Mouse (Mus musculus) right cerebral cortex, postnatal 36 days (tissue): ENCODE measurements around the gene Atp6v0a1.

Experiments
- DNase-seq, 2 experiments: peaks; one replicate each; pipeline ENCODE4 v3.0.0; 2022; ENCODE audit warnings: low spot score in 2 of 2, mixed read lengths in 1 of 2

Gene Atp6v0a1

GRCm38 (mm10) chr11:101009046-101009887 lies at the start of gene Atp6v0a1:
Atp6v0a1 (plus strand) TSS chr11:101009452.
- DNase-seq: peak; percentile 96 to 98

- DNase-seq: no peak
Measured at GRCm38 (mm10) chr11:100959464-100959810, 49.8 kb upstream of the Atp6v0a1 start.

- DNase-seq: no peak
Measured at GRCm38 (mm10) chr11:100959826-100960225, 49.4 kb upstream of the Atp6v0a1 start.

GRCm38 (mm10) chr11:100960540-100960939 lies 48.7 kb upstream of the Atp6v0a1 start:
- no peak for DNase-seq

- no peak for DNase-seq
Measured at GRCm38 (mm10) chr11:100962371-100962911, 46.8 kb upstream of the Atp6v0a1 start.

GRCm38 (mm10) chr11:100963647-100964046 lies 45.6 kb upstream of the Atp6v0a1 start:
- DNase-seq: no peak

GRCm38 (mm10) chr11:100964180-100964579 lies 45.1 kb upstream of the Atp6v0a1 start:
- DNase-seq: no peak

GRCm38 (mm10) chr11:100964901-100965542 lies 44.2 kb upstream of the Atp6v0a1 start:
- DNase-seq: no peak

- DNase-seq: no peak
Measured at GRCm38 (mm10) chr11:100965760-100966159, 43.5 kb upstream of the Atp6v0a1 start.

GRCm38 (mm10) chr11:100967376-100967775 lies 41.9 kb upstream of the Atp6v0a1 start:
- DNase-seq: no peak

GRCm38 (mm10) chr11:100967881-100968420 lies 41.3 kb upstream of the Atp6v0a1 start:
- DNase-seq: no peak

- no peak for DNase-seq
Measured at GRCm38 (mm10) chr11:100968501-100968900, 40.8 kb upstream of the Atp6v0a1 start.

- no peak for DNase-seq
Measured at GRCm38 (mm10) chr11:100969189-100969743, 40.0 kb upstream of the Atp6v0a1 start.

GRCm38 (mm10) chr11:100969744-100970556 lies 39.3 kb upstream of the Atp6v0a1 start:
- DNase-seq: no peak

GRCm38 (mm10) chr11:100970557-100970937 lies 38.7 kb upstream of the Atp6v0a1 start, which contains the start of gene Cavin1:
Cavin1 (minus strand) TSS chr11:100970887.
- peak in 1 of 2 experiments; percentile 34 for DNase-seq

GRCm38 (mm10) chr11:100971455-100971854 lies 37.8 kb upstream of the Atp6v0a1 start:
- DNase-seq: no peak

- no peak for DNase-seq
Measured at GRCm38 (mm10) chr11:100973245-100973644, 36.0 kb upstream of the Atp6v0a1 start.

- DNase-seq: no peak
Measured at GRCm38 (mm10) chr11:100974381-100974970, 34.8 kb upstream of the Atp6v0a1 start.

GRCm38 (mm10) chr11:100975241-100975640 lies 34.0 kb upstream of the Atp6v0a1 start:
- DNase-seq: no peak

- no peak for DNase-seq
Measured at GRCm38 (mm10) chr11:100979887-100980286, 29.4 kb upstream of the Atp6v0a1 start.

- no peak for DNase-seq
Measured at GRCm38 (mm10) chr11:100980438-100980837, 28.8 kb upstream of the Atp6v0a1 start.
